Mouse (Mus musculus): ENCODE measurements around the gene Hcfc2.

GRCm38 (mm10) chr10:82654581-82654980 is 41.4 kb upstream of the Hcfc2 start:
- TF ChIP-seq CTCF (IDR thresholded peaks at IDR 0.05; ENCODE audit: borderline replicate concordance, control insufficient read depth, extremely low read depth, insufficient read depth, low read length, poor library complexity) (no peak), POLR2A (IDR thresholded peaks at IDR 0.05; ENCODE audit: control insufficient read depth, extremely low read depth, insufficient read depth, low read length, poor library complexity) (no peak)
